Mouse (Mus musculus) midbrain, embryonic 16.5 days (tissue): ENCODE measurements at regions not wholly inside any gene's neighbourhood (a gene's known extent, or its start where the extent isn't known, plus 50 kb on each side); places are given as distances from the start of the nearest gene placed in this dataset.

Source experiments
- ATAC-seq: fragments of 200-750 bp; cut with Nextera tagmentation; 2 replicates; pipeline ENCODE4 v1.8.0; 2017; ENCODE audit warnings: moderate TSS enrichment
- H3K27ac ChIP-seq: fragments of 300-500 bp; sonication (generic); 2 replicates; pipeline ENCODE4 v1.5.1; 2014; ENCODE audit warnings: mild to moderate bottlenecking, low read length, mixed read lengths
- H3K27me3 ChIP-seq: fragments of 300-500 bp; sonication (generic); 2 replicates; pipeline ENCODE4 v1.6.1; 2014; ENCODE audit warnings: low read depth, low read length, mixed read lengths; ENCODE audit not compliant: control insufficient read depth, insufficient read depth
- H3K36me3 ChIP-seq: fragments of 300-500 bp; sonication (generic); 2 replicates; pipeline ENCODE4 v1.6.1; 2014; ENCODE audit warnings: mild to moderate bottlenecking, low read length, moderate library complexity, mixed read lengths; ENCODE audit not compliant: control insufficient read depth, insufficient read depth
- H3K4me1 ChIP-seq: fragments of 300-500 bp; sonication (generic); 2 replicates; pipeline ENCODE4 v1.6.1; 2014; ENCODE audit warnings: mild to moderate bottlenecking, low read length, mixed read lengths; ENCODE audit not compliant: control insufficient read depth, insufficient read depth
- H3K4me2 ChIP-seq: fragments of 300-500 bp; sonication (generic); 2 replicates; pipeline ENCODE4 v1.6.1; 2014; ENCODE audit warnings: mild to moderate bottlenecking, low read length, mixed read lengths
- H3K4me3 ChIP-seq: fragments of 300-500 bp; sonication (generic); 2 replicates; pipeline ENCODE4 v1.5.1; 2014; ENCODE audit warnings: low read depth, mild to moderate bottlenecking, low read length, moderate library complexity, mixed read lengths
- H3K9ac ChIP-seq: fragments of 300-500 bp; sonication (generic); 2 replicates; pipeline ENCODE4 v1.6.1; 2014; ENCODE audit warnings: low read depth, low read length, mixed read lengths
- H3K9me3 ChIP-seq: fragments of 300-500 bp; sonication (generic); replicated peaks from 2 replicates; pipeline ENCODE4 v1.6.1; 2014; ENCODE audit warnings: mild to moderate bottlenecking, low read length, mixed read lengths; ENCODE audit not compliant: control insufficient read depth, poor library complexity, severe bottlenecking
- WGBS: fragments of 180-500 bp; shearing (Covaris S2); extraction: QIAGEN DNeasy Blood & Tissue Kit; methylation state at CpG from one replicate; pipeline ENCODE4 v1.1.7; 2014; 5-methylcytosine and 5-hydroxymethylcytosine counted together

- Histone ChIP-seq H3K27ac (peak overlapping the region; percentile 50), H3K4me1 (peaks cover 9% of the 10 kb centered on the region), H3K9ac (no peak overlapping the region), H3K4me2 (peak overlapping the region; percentile 31), H3K36me3 (no peaks in the 10 kb centered on the region), H3K9me3 (no peaks in the 10 kb centered on the region), H3K27me3 (no peaks in the 10 kb centered on the region), H3K4me3 (no peak overlapping the region)
- ATAC-seq: peak; percentile 99
- 31% methylated on average over 11 of the region's 11 CpGs for WGBS
Measured at GRCm38 (mm10) chr1:164704397-164705091, 91.9 kb upstream of the Dpt start.

- H3K4me2 ChIP-seq: no peak overlapping the region
- H3K27ac ChIP-seq: no peak overlapping the region
- H3K4me3 ChIP-seq: no peak overlapping the region
- H3K9ac ChIP-seq: no peak overlapping the region
- peaks cover 9% of the 10 kb centered on the region for H3K4me1 ChIP-seq
- no peaks in the 10 kb centered on the region for H3K36me3 ChIP-seq
- no peak for ATAC-seq
- no peaks in the 10 kb centered on the region for H3K27me3 ChIP-seq
- no peaks in the 10 kb centered on the region for H3K9me3 ChIP-seq
- WGBS: 74% methylated on average over 4 of the region's 4 CpGs
Measured at GRCm38 (mm10) chr1:164703560-164704131, 92.8 kb upstream of the Dpt start.

- H3K4me1 ChIP-seq: no peaks in the 10 kb centered on the region
Measured at GRCm38 (mm10) chr1:164690055-164690454, 106.4 kb upstream of the Dpt start.

GRCm38 (mm10) chr1:164689311-164689710, 107.1 kb upstream of the Dpt start:
- WGBS: 83% methylated on average over 4 of the region's 4 CpGs
- Histone ChIP-seq H3K27me3 (no peaks in the 10 kb centered on the region), H3K27ac (no peak overlapping the region), H3K9me3 (no peaks in the 10 kb centered on the region), H3K4me1 (no peaks in the 10 kb centered on the region), H3K4me3 (no peak overlapping the region), H3K4me2 (no peak overlapping the region), H3K36me3 (no peaks in the 10 kb centered on the region), H3K9ac (no peak overlapping the region)
- ATAC-seq: no peak

More at GRCm38 (mm10) chr1:164690055-164690454, 106.4 kb upstream of the Dpt start:
- H3K4me3 ChIP-seq: no peak overlapping the region
- H3K27ac ChIP-seq: no peak overlapping the region
- no peaks in the 10 kb centered on the region for H3K27me3 ChIP-seq
- H3K36me3 ChIP-seq: no peaks in the 10 kb centered on the region
- no peak overlapping the region for H3K9ac ChIP-seq
- no peak overlapping the region for H3K4me2 ChIP-seq
- H3K9me3 ChIP-seq: no peaks in the 10 kb centered on the region
- no peak for ATAC-seq
- 90% methylated on average over 1 of the region's 1 CpGs for WGBS

GRCm38 (mm10) chr1:164684437-164684836, 112.0 kb upstream of the Dpt start:
- H3K4me3 ChIP-seq: no peak overlapping the region
- no peaks in the 10 kb centered on the region for H3K36me3 ChIP-seq
- peak overlapping the region; percentile 53; the same call in 1 of the 2 replicates for H3K27ac ChIP-seq
- H3K9me3 ChIP-seq: no peaks in the 10 kb centered on the region
- no peaks in the 10 kb centered on the region for H3K4me1 ChIP-seq
- WGBS: 77% methylated on average over 2 of the region's 2 CpGs
- ATAC-seq: no peak
- no peak overlapping the region for H3K9ac ChIP-seq
- H3K4me2 ChIP-seq: no peak overlapping the region
- no peaks in the 10 kb centered on the region for H3K27me3 ChIP-seq

- ATAC-seq: no peak
- WGBS: 89% methylated on average over 3 of the region's 3 CpGs
Measured at GRCm38 (mm10) chr1:164683788-164684187, 112.7 kb upstream of the Dpt start.

GRCm38 (mm10) chr1:164682867-164683599, 113.4 kb upstream of the Dpt start:
- Histone ChIP-seq H3K27me3 (no peaks in the 10 kb centered on the region), H3K36me3 (no peaks in the 10 kb centered on the region), H3K9ac (no peak overlapping the region), H3K4me1 (no peaks in the 10 kb centered on the region), H3K9me3 (no peaks in the 10 kb centered on the region), H3K4me2 (no peak overlapping the region), H3K27ac (0 out of 2 replicates have a peak overlapping the region, but pooled peaks have one; percentile 53), H3K4me3 (no peak overlapping the region)
- ATAC-seq: no peak
- 83% methylated on average over 5 of the region's 5 CpGs for WGBS

More at GRCm38 (mm10) chr1:164683788-164684187, 112.7 kb upstream of the Dpt start:
- peak overlapping the region; percentile 53; the same call in 1 of the 2 replicates for H3K27ac ChIP-seq
- no peaks in the 10 kb centered on the region for H3K36me3 ChIP-seq
- no peaks in the 10 kb centered on the region for H3K27me3 ChIP-seq
- no peak overlapping the region for H3K4me3 ChIP-seq
- H3K9ac ChIP-seq: no peak overlapping the region
- H3K4me2 ChIP-seq: no peak overlapping the region
- no peaks in the 10 kb centered on the region for H3K4me1 ChIP-seq
- no peaks in the 10 kb centered on the region for H3K9me3 ChIP-seq

- Histone ChIP-seq H3K4me2 (no peak overlapping the region), H3K9ac (no peak overlapping the region), H3K36me3 (no peaks in the 10 kb centered on the region), H3K4me3 (no peak overlapping the region), H3K9me3 (no peaks in the 10 kb centered on the region), H3K4me1 (no peaks in the 10 kb centered on the region), H3K27ac (no peak overlapping the region), H3K27me3 (no peaks in the 10 kb centered on the region)
- 90% methylated on average over 6 of the region's 6 CpGs for WGBS
- ATAC-seq: no peak
Measured at GRCm38 (mm10) chr1:164682426-164682825, 114.0 kb upstream of the Dpt start.

- Histone ChIP-seq H3K36me3 (no peaks in the 10 kb centered on the region), H3K9ac (no peak overlapping the region), H3K27ac (no peak overlapping the region), H3K4me3 (no peak overlapping the region), H3K9me3 (no peaks in the 10 kb centered on the region), H3K4me1 (no peaks in the 10 kb centered on the region), H3K27me3 (no peaks in the 10 kb centered on the region), H3K4me2 (no peak overlapping the region)
- no peak for ATAC-seq
- whole genome bisulfite sequencing: 69% methylated on average over 5 of the region's 5 CpGs
Measured at GRCm38 (mm10) chr1:164681582-164681981, 114.9 kb upstream of the Dpt start.
